Mouse (Mus musculus) embryonic stem cell, embryonic (primary cell): ENCODE measurements around the gene Olfr732.

Experiments used
- CTCF ChIA-PET, 4 experiments: fragments of 300-600 bp in 2 of 4; fragments of 350-600 bp in 2 of 4; sonication (Branson Sonifier 250); formaldehyde crosslinking; loops; one replicate each; lab custom pipeline; 2022; ENCODE audit warnings: inconsistent platforms in 2 of 4; lab: Charles Lee
- POLR2A ChIA-PET, 4 experiments: fragments of 300-600 bp in 2 of 4; fragments of 350-600 bp in 2 of 4; sonication (Branson Sonifier 250); formaldehyde crosslinking; loops; one replicate each; lab custom pipeline; 2022; ENCODE audit warnings: antibody characterized with exemption in 4 of 4, inconsistent platforms in 1 of 4; lab: Charles Lee

Olfr732 gene

DNA sequence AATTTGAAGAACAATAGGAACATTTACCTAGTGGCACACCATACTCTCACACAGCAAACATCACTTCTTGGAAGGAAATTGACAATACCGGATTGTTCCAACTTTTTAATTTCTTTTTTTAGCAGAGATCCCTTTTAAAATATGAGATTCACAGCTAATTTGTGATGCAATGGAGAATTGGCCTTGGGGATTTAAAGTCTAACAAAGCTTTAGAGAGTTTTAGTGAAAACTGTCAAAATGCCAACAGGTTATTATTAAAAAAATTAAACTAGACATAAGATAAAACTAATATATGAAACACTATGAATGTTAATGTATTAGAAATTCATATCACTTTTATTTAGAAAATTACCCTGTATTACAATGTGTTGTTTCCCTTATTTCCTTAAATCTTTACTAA lies at the start of gene Olfr732:
Olfr732 (minus strand) TSS at position 101 of the 400 bp plus-strand sequence.
- POLR2A ChIA-PET: no interaction called here
- CTCF ChIA-PET: no interaction called here

- POLR2A ChIA-PET: no interaction called here
- CTCF ChIA-PET: no interaction called here
Measured at GRCm38 (mm10) chr14:50326661-50327060, 42.7 kb upstream of the Olfr732 start, which contains the start of gene Olfr734. Gene Olfr734 (minus strand): TSS chr14:50326761.

DNA sequence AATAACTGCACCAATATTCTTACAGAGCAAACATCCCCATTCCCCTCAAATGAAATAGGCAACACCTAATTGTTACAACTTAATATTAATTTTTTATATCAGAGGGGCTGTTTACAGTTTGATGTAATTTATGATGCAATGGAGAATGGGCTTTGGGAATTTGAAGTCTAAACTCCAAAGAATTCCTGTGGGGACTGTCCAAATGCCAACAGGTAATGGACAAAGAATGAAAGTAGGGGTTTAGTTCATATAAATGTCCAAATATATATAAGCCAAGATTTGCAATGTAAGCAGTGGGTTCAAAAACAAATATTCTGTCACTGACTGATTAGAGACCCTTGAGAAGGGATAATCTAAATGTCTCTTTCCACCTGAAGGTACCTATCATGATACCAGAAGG lies 17.4 kb upstream of the Olfr732 start, which contains the start of gene Olfr733:
Olfr733 (minus strand) TSS at position 101 of the 400 bp plus-strand sequence.
- ChIA-PET POLR2A (no interaction called here), CTCF (no interaction called here)

- CTCF ChIA-PET: no interaction called here
- POLR2A ChIA-PET: no interaction called here
Measured at GRCm38 (mm10) chr14:50241766-50242165, 42.2 kb downstream of the Olfr732 start, which contains the start of gene Olfr731. Gene Olfr731 (minus strand): TSS chr14:50241866.
